Mouse (Mus musculus): ENCODE results near the gene Man2b2.
"Not testable (repeated sequence)": the region's sequence is repeated elsewhere in the genome, so short reads cannot be mapped to it uniquely, and the experiment has no call there.

The Man2b2 gene

GRCm38 (mm10) chr5:36835933-36836332, 5.5 kb upstream of the Man2b2 start:
- in situ Hi-C loops (cut with MboI, MseI): no loop called here

- in situ Hi-C loops (cut with MboI, MseI): no loop called here
Observed at GRCm38 (mm10) chr5:36831272-36831671, 819 bp upstream of the Man2b2 start.

- in situ Hi-C loops (cut with MboI, MseI): no loop called here
Observed at GRCm38 (mm10) chr5:36829098-36829497, 1.4 kb downstream of the Man2b2 start.

GRCm38 (mm10) chr5:36822907-36823306, 7.5 kb downstream of the Man2b2 start:
- in situ Hi-C loops (cut with MboI, MseI): no loop called here

- in situ Hi-C loops (cut with MboI, MseI): no loop called here
Observed at GRCm38 (mm10) chr5:36820142-36820541, 10.3 kb downstream of the Man2b2 start.

- in situ Hi-C loops (cut with MboI, MseI): no loop called here
Observed at GRCm38 (mm10) chr5:36819742-36820141, 10.7 kb downstream of the Man2b2 start.

- in situ Hi-C loops (cut with MboI, MseI): no loop called here
Observed at GRCm38 (mm10) chr5:36817738-36818137, 12.7 kb downstream of the Man2b2 start.

GRCm38 (mm10) chr5:36814554-36814953, 15.9 kb downstream of the Man2b2 start:
- in situ Hi-C loops (cut with MboI, MseI): no loop called here

GRCm38 (mm10) chr5:36811413-36811812, 19.0 kb downstream of the Man2b2 start:
- in situ Hi-C loops (cut with MboI, MseI): no loop called here

GRCm38 (mm10) chr5:36810634-36811033, 19.8 kb downstream of the Man2b2 start:
- in situ Hi-C loops (cut with MboI, MseI): no loop called here

- in situ Hi-C loops (cut with MboI, MseI): no loop called here
Observed at GRCm38 (mm10) chr5:36809123-36809522, 21.3 kb downstream of the Man2b2 start.

GRCm38 (mm10) chr5:36807106-36807505, 23.3 kb downstream of the Man2b2 start:
- in situ Hi-C loops (cut with MboI, MseI): no loop called here

- in situ Hi-C loops (cut with MboI, MseI): no loop called here
Observed at GRCm38 (mm10) chr5:36797291-36797690, 33.2 kb downstream of the Man2b2 start.

- in situ Hi-C loops (cut with MboI, MseI): not testable (repeated sequence)
Observed at GRCm38 (mm10) chr5:36796296-36797014, 34.0 kb downstream of the Man2b2 start, which contains the start of gene Mrfap1. Mrfap1 (minus strand) TSS chr5:36796772.

- in situ Hi-C loops (cut with MboI, MseI): not testable (repeated sequence)
Observed at GRCm38 (mm10) chr5:36795647-36796295, 34.7 kb downstream of the Man2b2 start.

- in situ Hi-C loops (cut with MboI, MseI): loop anchor here (5.0 kb wide), 1 partner anchor 35 kb away; no protein-coding TSS in a partner anchor
Observed at GRCm38 (mm10) chr5:36791861-36792260, 38.6 kb downstream of the Man2b2 start.

GRCm38 (mm10) chr5:36786052-36786451, 44.4 kb downstream of the Man2b2 start:
- in situ Hi-C loops (cut with MboI, MseI): no loop called here

GRCm38 (mm10) chr5:36779512-36779911, 50.9 kb downstream of the Man2b2 start:
- in situ Hi-C loops (cut with MboI, MseI): no loop called here

- in situ Hi-C loops (cut with MboI, MseI): no loop called here
Observed at GRCm38 (mm10) chr5:36778901-36779300, 51.6 kb downstream of the Man2b2 start.

GRCm38 (mm10) chr5:36777186-36777585, 53.3 kb downstream of the Man2b2 start:
- in situ Hi-C loops (cut with MboI, MseI): no loop called here

GRCm38 (mm10) chr5:36776021-36776575, 54.4 kb downstream of the Man2b2 start:
- in situ Hi-C loops (cut with MboI, MseI): no loop called here

GRCm38 (mm10) chr5:36775317-36775716, 55.1 kb downstream of the Man2b2 start:
- in situ Hi-C loops (cut with MboI, MseI): no loop called here

GRCm38 (mm10) chr5:36772586-36772985, 57.9 kb downstream of the Man2b2 start:
- in situ Hi-C loops (cut with MboI, MseI): no loop called here

Measured in regulatory T cell (primary cell).